Mouse (Mus musculus): ENCODE data around the gene Frmpd3. TPM values are rescaled to one million over a fixed set of nuclear protein-coding genes. Genes with fewer than 3 reads are reported as not detected.
A peak's percentile ranks its signal among the peaks of the same experiment; 100 is the strongest.

The Frmpd3 gene
- total RNA-seq, 2 experiments from 2014 or later, result 28.4 to 32.1 TPM

DNA sequence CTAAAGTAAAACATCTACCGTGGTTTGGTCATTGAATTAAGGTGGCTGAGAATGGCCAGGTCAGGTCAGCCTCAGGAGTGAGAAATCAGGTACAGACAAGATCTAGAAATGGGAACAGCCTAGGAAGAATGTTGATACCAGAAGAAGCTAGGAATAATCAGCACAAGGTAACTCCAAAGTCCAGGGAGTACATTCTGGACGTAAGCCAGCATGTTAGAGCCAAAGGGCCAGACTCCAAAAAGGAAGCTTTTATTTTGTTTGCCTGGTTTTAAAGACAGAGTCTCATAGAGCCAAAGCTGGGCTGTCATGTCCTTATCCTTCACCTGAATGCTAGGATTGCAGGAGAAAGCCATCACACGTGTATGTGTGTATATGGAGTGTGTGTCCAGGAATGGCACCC is 108.0 kb downstream of the Frmpd3 start:
- no peak for DNase-seq (ENCODE audit: low spot score in 2 of 2)

GRCm38 (mm10) chrX:140456279-140456731 is 114.2 kb downstream of the Frmpd3 start, which contains the start of gene Prps1:
Prps1 (plus strand) TSS chrX:140456613.
- peak; percentile 70 to 87 for DNase-seq (ENCODE audit: low spot score in 2 of 2)

GRCm38 (mm10) chrX:140456751-140457491 is 114.9 kb downstream of the Frmpd3 start:
- peak; percentile 5 to 35 for DNase-seq (ENCODE audit: low spot score in 2 of 2)

GRCm38 (mm10) chrX:140457502-140457901 is 115.4 kb downstream of the Frmpd3 start:
- peak in 1 of 2 experiments; percentile 1 for DNase-seq (ENCODE audit: low spot score in 2 of 2)

DNA sequence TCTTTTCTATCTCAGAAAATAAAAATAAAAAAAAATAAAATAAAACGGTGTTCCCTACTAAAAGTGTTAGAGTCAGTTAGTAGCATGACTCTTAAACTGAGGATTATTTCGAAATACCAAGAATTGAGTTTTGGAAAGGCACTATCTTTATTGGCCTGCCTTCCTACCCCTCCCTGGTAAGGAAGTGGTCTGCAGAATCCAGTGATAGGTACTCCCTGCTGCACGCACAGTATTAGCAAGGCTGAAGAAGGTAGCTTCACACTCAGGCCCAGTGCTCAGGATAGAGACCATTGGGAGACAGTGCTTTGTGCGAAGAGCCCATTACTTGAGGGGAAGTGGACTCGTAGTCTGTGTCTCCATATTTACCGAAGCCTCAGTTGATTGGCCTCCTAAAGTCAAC is 136.2 kb downstream of the Frmpd3 start:
- DNase-seq (ENCODE audit: low spot score in 2 of 2), result no peak

DNA sequence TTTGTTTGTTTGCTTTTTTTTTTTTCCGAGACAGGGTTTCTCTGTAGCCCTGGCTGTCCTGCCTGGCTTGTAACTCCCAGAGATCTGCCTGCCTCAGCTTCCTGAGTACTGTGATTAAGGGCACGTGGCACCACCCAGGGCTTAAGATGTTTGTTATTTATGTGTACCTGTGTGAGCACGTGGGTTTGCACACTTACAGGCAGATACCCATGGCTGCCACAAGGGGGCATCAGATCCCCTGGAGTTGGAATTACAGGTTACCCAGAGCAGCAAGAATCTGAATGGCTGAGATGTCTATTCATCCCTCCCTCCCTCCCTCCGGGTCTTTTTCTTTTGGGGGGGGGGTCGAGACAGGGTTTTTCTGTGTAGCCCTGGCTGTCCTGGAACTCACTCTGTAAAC is 137.1 kb downstream of the Frmpd3 start:
- DNase-seq (ENCODE audit: low spot score in 2 of 2), result peak in 1 of 2 experiments; percentile 37

Small RNA genes lying within 50 kb of the gene (microRNA-seq; reads per million reads assigned to microRNA genes)
- 164 to 176 reads per million in 2 experiments for gene Mir3475

Other genes with a start within 250 kb of the Frmpd3 start
- 10 to 100 TPM; 64.0 to 80.2 TPM for gene Prps1, start 114.3 kb downstream of the Frmpd3 start, total RNA-seq (2021)